Mouse (Mus musculus): ENCODE data around the gene Abcc8. TPM values are rescaled to one million over a fixed set of nuclear protein-coding genes. Genes with fewer than 3 reads are reported as not detected.

The Abcc8 gene
- polyA plus RNA-seq, 1 experiment from 2014 or later, result 2.5 TPM

DNA sequence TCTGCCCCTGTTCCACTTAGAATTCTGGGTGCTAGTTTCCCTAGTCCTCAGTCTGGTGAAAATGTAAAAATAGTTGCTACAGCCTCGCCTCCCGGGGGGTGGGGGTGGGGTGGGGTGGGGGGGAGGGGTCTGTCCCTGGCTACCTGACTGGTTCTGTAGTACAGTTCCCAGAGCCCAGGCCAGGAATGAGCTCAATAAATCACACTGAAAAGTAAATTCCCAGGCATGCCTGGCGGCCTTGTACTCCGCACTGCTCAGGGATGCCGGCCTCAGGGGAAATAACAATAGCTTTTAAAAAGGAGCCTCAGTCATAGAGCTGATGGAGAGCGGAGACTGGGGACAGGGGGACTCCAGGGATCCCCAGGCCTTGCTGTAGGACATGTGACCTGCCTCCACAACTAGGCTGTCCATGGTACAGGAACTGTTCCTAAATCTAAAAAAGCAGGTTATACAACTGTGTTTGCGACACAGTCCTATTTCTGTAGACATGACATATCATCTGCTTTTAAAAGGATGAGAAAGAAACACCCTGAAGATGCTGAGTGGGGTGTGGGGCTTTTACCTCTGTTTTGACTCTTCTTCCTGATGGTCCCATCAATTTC is 41.4 kb downstream of the Abcc8 start:
- ATAC-seq (ENCODE audit: low read depth), result no peak
- Histone ChIP-seq H3K4me1 (replicated peaks; ENCODE audit: control insufficient read depth, insufficient read depth, low read length) (peaks cover 3% of the 10 kb centered on the region; the same call in 1 of the 2 replicates), H3K9ac (ENCODE audit: low read length) (no peak overlapping the region), H3K4me2 (ENCODE audit: low read depth, low read length) (no peak overlapping the region), H3K36me3 (ENCODE audit: control insufficient read depth, insufficient read depth, low read length) (no peaks in the 10 kb centered on the region), H3K9me3 (ENCODE audit: control insufficient read depth, low read length) (no peaks in the 10 kb centered on the region), H3K4me3 (ENCODE audit: low read length) (no peak overlapping the region), H3K27me3 (ENCODE audit: control insufficient read depth, insufficient read depth, low read depth, low read length) (0 out of 2 replicates have a peak, but pooled peaks cover under 1% of the 10 kb centered on the region), H3K27ac (ENCODE audit: low read length) (no peak overlapping the region)
- WGBS, result 32% methylated on average over 7 of the region's 7 CpGs

DNA sequence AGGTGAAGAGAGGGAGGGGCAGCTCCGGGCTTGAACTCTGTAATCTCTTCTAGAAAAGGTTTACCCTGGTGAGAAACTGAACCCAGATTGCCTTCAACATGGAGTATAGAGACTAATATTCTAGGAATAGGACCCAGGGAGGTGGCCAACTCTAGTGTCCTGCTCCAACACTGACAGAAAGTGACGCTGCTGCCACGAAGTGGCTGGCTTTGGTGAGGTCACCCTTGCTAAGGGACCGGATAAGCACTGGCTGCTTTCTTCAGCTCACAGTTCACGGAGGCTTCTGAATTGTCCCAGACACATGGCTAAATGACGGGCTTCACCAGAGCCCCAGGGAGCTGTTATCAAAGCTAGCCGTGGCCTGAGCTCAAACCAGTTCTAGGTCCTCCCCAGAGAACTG is 46.0 kb downstream of the Abcc8 start:
- Histone ChIP-seq H3K4me3 (ENCODE audit: low read length) (no peak overlapping the region), H3K9me3 (ENCODE audit: control insufficient read depth, low read length) (no peaks in the 10 kb centered on the region), H3K9ac (ENCODE audit: low read length) (no peak overlapping the region), H3K27ac (ENCODE audit: low read length) (no peak overlapping the region), H3K27me3 (ENCODE audit: control insufficient read depth, insufficient read depth, low read depth, low read length) (peaks cover 7% of the 10 kb centered on the region; the same call in 1 of the 2 replicates), H3K36me3 (ENCODE audit: control insufficient read depth, insufficient read depth, low read length) (no peaks in the 10 kb centered on the region), H3K4me2 (ENCODE audit: low read depth, low read length) (no peak overlapping the region), H3K4me1 (replicated peaks; ENCODE audit: control insufficient read depth, insufficient read depth, low read length) (peaks cover 3% of the 10 kb centered on the region; the same call in 1 of the 2 replicates)
- no peak for ATAC-seq (ENCODE audit: low read depth)
- WGBS, result 15% methylated on average over 7 of the region's 7 CpGs

DNA sequence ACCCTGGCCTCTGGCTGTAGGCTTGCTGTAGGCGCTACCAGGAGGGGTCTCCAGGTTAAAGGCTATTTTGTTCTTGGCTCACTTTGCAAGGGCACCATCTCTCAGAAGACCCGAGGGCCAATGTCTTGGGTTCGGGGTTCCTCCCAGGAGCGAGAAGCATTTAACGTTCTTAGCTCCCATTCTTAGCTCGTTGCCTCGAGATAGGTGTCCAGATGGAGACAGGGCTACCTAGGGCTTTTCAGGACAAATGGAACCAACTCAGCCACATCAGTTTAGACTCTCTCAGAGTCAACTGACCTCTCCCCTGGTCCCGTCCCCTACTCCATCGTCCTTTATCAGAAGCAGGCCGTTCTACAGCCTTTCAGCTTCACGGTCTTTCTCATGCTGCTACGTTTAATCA is 47.6 kb downstream of the Abcc8 start:
- H3K9me3 ChIP-seq (ENCODE audit: control insufficient read depth, low read length), result no peaks in the 10 kb centered on the region
- H3K27me3 ChIP-seq (ENCODE audit: control insufficient read depth, insufficient read depth, low read depth, low read length), result peaks cover 12% of the 10 kb centered on the region; the same call in 1 of the 2 replicates
- no peak overlapping the region for H3K4me3 ChIP-seq (ENCODE audit: low read length)
- no peak overlapping the region for H3K4me2 ChIP-seq (ENCODE audit: low read depth, low read length)
- no peak overlapping the region for H3K27ac ChIP-seq (ENCODE audit: low read length)
- WGBS, result 77% methylated on average over 12 of the region's 12 CpGs
- H3K4me1 ChIP-seq (replicated peaks; ENCODE audit: control insufficient read depth, insufficient read depth, low read length), result peaks cover 3% of the 10 kb centered on the region; the same call in 1 of the 2 replicates
- no peaks in the 10 kb centered on the region for H3K36me3 ChIP-seq (ENCODE audit: control insufficient read depth, insufficient read depth, low read length)
- H3K9ac ChIP-seq (ENCODE audit: low read length), result no peak overlapping the region
- no peak for ATAC-seq (ENCODE audit: low read depth)

DNA sequence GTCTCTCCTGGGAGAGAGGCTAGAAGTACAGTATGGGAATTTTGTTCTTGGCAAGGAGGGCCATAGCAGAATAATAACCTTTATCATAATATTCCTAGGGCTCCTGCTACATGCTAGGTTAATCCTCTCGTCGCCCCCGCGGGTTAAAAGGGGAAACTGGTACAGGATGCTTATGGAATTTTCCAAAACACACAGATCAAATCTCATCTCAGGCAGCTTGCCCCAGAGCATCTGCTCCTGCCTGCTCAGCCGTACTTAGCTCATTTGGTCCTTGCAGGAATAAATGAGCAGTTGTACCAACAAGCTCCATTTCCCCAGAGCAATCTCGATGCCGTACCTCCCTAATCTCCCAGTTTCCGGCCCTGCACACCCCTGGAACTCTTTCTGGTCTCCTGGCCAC is 48.0 kb downstream of the Abcc8 start:
- Histone ChIP-seq H3K9me3 (ENCODE audit: control insufficient read depth, low read length) (no peaks in the 10 kb centered on the region), H3K36me3 (ENCODE audit: control insufficient read depth, insufficient read depth, low read length) (no peaks in the 10 kb centered on the region), H3K4me3 (ENCODE audit: low read length) (no peak overlapping the region), H3K4me1 (replicated peaks; ENCODE audit: control insufficient read depth, insufficient read depth, low read length) (peaks cover 3% of the 10 kb centered on the region; the same call in 1 of the 2 replicates), H3K9ac (ENCODE audit: low read length) (no peak overlapping the region), H3K27me3 (ENCODE audit: control insufficient read depth, insufficient read depth, low read depth, low read length) (peaks cover 12% of the 10 kb centered on the region; the same call in 1 of the 2 replicates), H3K4me2 (ENCODE audit: low read depth, low read length) (no peak overlapping the region), H3K27ac (ENCODE audit: low read length) (no peak overlapping the region)
- WGBS, result 58% methylated on average over 8 of the region's 8 CpGs
- no peak for ATAC-seq (ENCODE audit: low read depth)

DNA sequence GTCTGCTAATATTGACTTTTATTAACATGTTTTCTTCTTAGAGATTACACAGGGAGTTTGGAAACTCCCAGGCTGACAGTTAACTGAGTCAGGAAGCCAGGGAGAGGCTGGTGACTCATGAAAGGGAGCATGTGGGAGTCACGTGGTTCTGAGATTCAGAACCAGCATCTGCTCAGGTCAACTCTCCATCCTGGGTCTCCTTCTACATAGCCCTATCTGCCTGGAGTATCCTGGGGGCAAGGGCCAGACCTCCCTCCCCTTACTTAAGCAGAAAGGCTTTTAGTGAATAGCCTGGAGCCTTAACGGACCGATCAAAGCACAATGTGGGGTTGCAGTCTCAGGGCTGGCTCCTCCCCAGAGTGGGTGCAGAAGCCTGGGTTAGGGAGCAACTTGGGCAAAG is 48.6 kb downstream of the Abcc8 start:
- peaks cover 3% of the 10 kb centered on the region; the same call in 1 of the 2 replicates for H3K4me1 ChIP-seq (replicated peaks; ENCODE audit: control insufficient read depth, insufficient read depth, low read length)
- ATAC-seq (ENCODE audit: low read depth), result no peak
- 33% methylated on average over 3 of the region's 3 CpGs for WGBS
- H3K27ac ChIP-seq (ENCODE audit: low read length), result no peak overlapping the region
- H3K27me3 ChIP-seq (ENCODE audit: control insufficient read depth, insufficient read depth, low read depth, low read length), result peaks cover 12% of the 10 kb centered on the region; the same call in 1 of the 2 replicates
- H3K4me3 ChIP-seq (ENCODE audit: low read length), result no peak overlapping the region
- no peaks in the 10 kb centered on the region for H3K9me3 ChIP-seq (ENCODE audit: control insufficient read depth, low read length)
- H3K36me3 ChIP-seq (ENCODE audit: control insufficient read depth, insufficient read depth, low read length), result no peaks in the 10 kb centered on the region
- H3K4me2 ChIP-seq (ENCODE audit: low read depth, low read length), result no peak overlapping the region
- no peak overlapping the region for H3K9ac ChIP-seq (ENCODE audit: low read length)

DNA sequence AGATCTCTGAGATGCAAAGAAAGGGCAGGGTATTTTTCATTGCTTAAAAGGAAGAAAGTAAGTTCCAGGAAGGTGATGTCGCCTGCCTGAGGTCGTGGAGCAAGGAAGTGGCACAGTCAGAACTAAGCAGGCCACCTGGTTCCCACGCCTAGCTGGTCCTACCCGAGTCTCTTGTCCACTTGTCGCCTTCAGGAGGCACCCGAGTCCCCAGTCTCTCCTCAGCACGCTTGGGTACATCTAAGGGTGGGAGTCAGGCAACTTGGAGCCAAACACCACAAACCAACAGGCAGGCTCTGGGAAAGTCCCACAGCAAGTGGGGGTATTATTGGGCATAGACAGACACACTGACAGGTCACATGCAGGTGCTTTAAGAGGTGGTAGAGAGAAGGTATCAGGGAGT is 49.1 kb downstream of the Abcc8 start:
- Histone ChIP-seq H3K27me3 (ENCODE audit: control insufficient read depth, insufficient read depth, low read depth, low read length) (peaks cover 12% of the 10 kb centered on the region; the same call in 1 of the 2 replicates), H3K4me3 (ENCODE audit: low read length) (no peak overlapping the region), H3K9me3 (ENCODE audit: control insufficient read depth, low read length) (no peaks in the 10 kb centered on the region), H3K9ac (ENCODE audit: low read length) (no peak overlapping the region), H3K36me3 (ENCODE audit: control insufficient read depth, insufficient read depth, low read length) (no peaks in the 10 kb centered on the region), H3K4me1 (replicated peaks; ENCODE audit: control insufficient read depth, insufficient read depth, low read length) (peaks cover 3% of the 10 kb centered on the region; the same call in 1 of the 2 replicates), H3K4me2 (ENCODE audit: low read depth, low read length) (no peak overlapping the region), H3K27ac (ENCODE audit: low read length) (no peak overlapping the region)
- 38% methylated on average over 7 of the region's 7 CpGs for WGBS
- no peak for ATAC-seq (ENCODE audit: low read depth)

DNA sequence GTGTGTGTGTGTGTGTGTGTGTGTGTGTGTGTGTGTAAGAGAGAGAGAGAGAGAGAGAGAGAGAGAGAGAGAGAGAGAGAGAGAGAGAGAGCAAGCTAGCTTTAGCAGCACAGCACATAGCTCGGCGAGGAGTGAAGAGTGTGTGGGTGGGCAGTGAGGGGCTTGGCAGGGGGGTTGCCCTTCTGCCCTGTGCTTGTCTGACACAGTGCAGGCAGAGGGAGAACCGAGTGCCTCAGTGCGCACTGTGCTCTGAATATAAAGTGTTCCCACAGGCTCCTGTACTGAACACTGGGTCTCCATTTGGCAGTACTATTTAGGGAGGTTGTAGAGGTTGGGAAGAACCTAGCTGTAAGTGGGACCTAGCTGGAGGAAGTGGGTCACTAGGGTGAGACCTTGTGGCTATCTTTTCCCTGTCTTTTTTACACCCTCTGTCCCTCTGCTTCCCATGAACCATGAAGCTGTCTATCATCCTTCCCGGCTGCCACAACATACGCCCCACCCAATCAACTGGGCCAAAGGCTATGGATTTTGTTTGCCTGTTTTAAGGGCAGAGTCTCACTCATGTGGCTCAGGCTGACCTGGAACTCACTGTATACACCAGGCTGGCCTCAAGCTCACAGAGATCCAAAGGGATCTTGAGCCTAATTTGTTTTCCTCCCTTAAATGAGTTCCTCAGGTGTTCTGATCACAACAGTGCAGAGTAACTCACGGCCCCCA is 50.2 kb downstream of the Abcc8 start:
- 46% methylated on average over 7 of the region's 7 CpGs for WGBS
- peaks cover 4% of the 10 kb centered on the region; the same call in 1 of the 2 replicates for H3K4me1 ChIP-seq (replicated peaks; ENCODE audit: control insufficient read depth, insufficient read depth, low read length)
- H3K36me3 ChIP-seq (ENCODE audit: control insufficient read depth, insufficient read depth, low read length), result no peaks in the 10 kb centered on the region
- no peak overlapping the region for H3K9ac ChIP-seq (ENCODE audit: low read length)
- ATAC-seq (ENCODE audit: low read depth), result no peak
- no peak overlapping the region for H3K4me2 ChIP-seq (ENCODE audit: low read depth, low read length)
- no peaks in the 10 kb centered on the region for H3K9me3 ChIP-seq (ENCODE audit: control insufficient read depth, low read length)
- H3K27me3 ChIP-seq (ENCODE audit: control insufficient read depth, insufficient read depth, low read depth, low read length), result peaks cover 12% of the 10 kb centered on the region; the same call in 1 of the 2 replicates
- H3K27ac ChIP-seq (ENCODE audit: low read length), result no peak overlapping the region
- H3K4me3 ChIP-seq (ENCODE audit: low read length), result no peak overlapping the region

DNA sequence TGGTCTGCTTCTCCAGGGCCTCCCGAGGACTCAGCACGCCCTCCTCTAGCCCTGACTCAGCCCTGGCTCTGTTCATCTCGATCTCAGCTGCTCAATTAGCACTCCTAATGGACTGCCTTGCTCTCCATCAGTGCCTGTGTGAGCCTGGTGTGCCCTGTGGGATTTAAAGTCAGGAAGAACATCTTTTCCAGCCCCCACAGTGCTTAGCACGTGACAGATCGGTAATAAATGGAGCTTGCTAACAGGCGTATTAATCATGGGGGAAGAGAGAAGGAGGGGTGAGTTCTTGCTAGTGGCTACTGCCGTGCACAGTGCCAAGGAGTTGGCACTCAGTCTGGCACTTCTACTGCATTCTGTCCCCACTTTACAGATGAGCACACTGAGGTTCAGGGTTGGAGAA is 51.6 kb downstream of the Abcc8 start:
- Histone ChIP-seq H3K9ac (ENCODE audit: low read length) (no peak overlapping the region), H3K9me3 (ENCODE audit: control insufficient read depth, low read length) (no peaks in the 10 kb centered on the region), H3K4me2 (ENCODE audit: low read depth, low read length) (no peak overlapping the region), H3K27ac (ENCODE audit: low read length) (no peak overlapping the region), H3K4me1 (replicated peaks; ENCODE audit: control insufficient read depth, insufficient read depth, low read length) (peaks cover 11% of the 10 kb centered on the region), H3K36me3 (ENCODE audit: control insufficient read depth, insufficient read depth, low read length) (no peaks in the 10 kb centered on the region), H3K27me3 (ENCODE audit: control insufficient read depth, insufficient read depth, low read depth, low read length) (peaks cover 10% of the 10 kb centered on the region; the same call in 1 of the 2 replicates), H3K4me3 (ENCODE audit: low read length) (no peak overlapping the region)
- WGBS, result 37% methylated on average over 7 of the region's 7 CpGs
- ATAC-seq (ENCODE audit: low read depth), result no peak

DNA sequence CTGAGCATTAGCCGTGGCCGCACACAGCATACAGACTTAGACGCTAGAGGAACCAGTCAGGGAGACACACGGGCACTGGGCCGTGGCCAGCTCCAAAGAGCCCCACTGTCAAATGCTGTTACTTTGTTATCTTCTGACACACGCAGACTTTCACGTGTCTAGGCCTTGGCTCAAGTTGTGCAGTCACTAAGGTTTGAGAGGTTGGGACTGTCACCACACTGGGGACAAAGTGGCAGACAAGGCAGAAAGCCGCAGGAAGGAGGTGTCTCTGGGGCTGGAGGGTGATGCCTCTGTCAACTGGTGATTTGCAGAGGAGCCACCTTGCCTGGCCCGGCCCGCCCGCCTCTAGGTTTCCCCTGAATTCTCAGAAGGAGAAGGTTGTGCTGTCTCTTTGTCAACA is 54.5 kb downstream of the Abcc8 start:
- Histone ChIP-seq H3K9me3 (ENCODE audit: control insufficient read depth, low read length) (no peaks in the 10 kb centered on the region), H3K36me3 (ENCODE audit: control insufficient read depth, insufficient read depth, low read length) (no peaks in the 10 kb centered on the region), H3K4me2 (ENCODE audit: low read depth, low read length) (no peak overlapping the region), H3K9ac (ENCODE audit: low read length) (no peak overlapping the region), H3K4me3 (ENCODE audit: low read length) (no peak overlapping the region), H3K27ac (ENCODE audit: low read length) (no peak overlapping the region), H3K27me3 (ENCODE audit: control insufficient read depth, insufficient read depth, low read depth, low read length) (peaks cover 7% of the 10 kb centered on the region; the same call in 1 of the 2 replicates), H3K4me1 (replicated peaks; ENCODE audit: control insufficient read depth, insufficient read depth, low read length) (peaks cover 11% of the 10 kb centered on the region)
- ATAC-seq (ENCODE audit: low read depth), result no peak
- WGBS, result 67% methylated on average over 11 of the region's 11 CpGs

Data from lung, embryonic 16.5 days (tissue).